Mouse (Mus musculus): ENCODE measurements at regions not wholly inside any gene's neighbourhood (a gene's known extent, or its start where the extent isn't known, plus 50 kb on each side); places are given as distances from the start of the nearest gene placed in this dataset.
"Not testable (repeated sequence)": the region's sequence is repeated elsewhere in the genome, so short reads cannot be mapped to it uniquely, and the experiment has no call there.

- DNase-seq (ENCODE audit: low read depth, low spot score), result peak; percentile 30
These were observed 80.2 kb upstream of the Defb33 start for GRCm38 (mm10) chr8:20812164-20812872.

- not testable (repeated sequence) for DNase-seq (ENCODE audit: low read depth, low spot score)
These were observed 79.0 kb upstream of the Defb33 start for GRCm38 (mm10) chr8:20813493-20813892.

GRCm38 (mm10) chr8:20822434-20822833 is 70.0 kb upstream of the Defb33 start:
- DNase-seq (ENCODE audit: low read depth, low spot score), result not testable (repeated sequence)

- not testable (repeated sequence) for DNase-seq (ENCODE audit: low read depth, low spot score)
These were observed 69.2 kb upstream of the Defb33 start for GRCm38 (mm10) chr8:20823219-20823618.

- peak; percentile 55 for DNase-seq (ENCODE audit: low read depth, low spot score)
These were observed 53.0 kb upstream of the Defb33 start for GRCm38 (mm10) chr8:20839481-20839880.

Measured in R1 (cell line).